ENCODE assay signal across 27 mouse cellular contexts in genomic region chr11:67067741-67068140, GRCm38 (mm10). TPM values are rescaled to one million over a fixed set of nuclear protein-coding genes. Genes with fewer than 3 reads are reported as not detected.
"Had no signal": no experiment of that assay in that cellular context is flagged by ENCODE, and none has a peak within 500 bp of the region (broad histone marks: within the 10 kb centered on the region; RNA-seq: fewer than 3 reads in every experiment).

No protein-coding gene starts in this region.

- H3K27ac ChIP-seq: heart, adult 2 months; heart, embryonic 13.5 days; heart, embryonic 15.5 days; hindbrain, embryonic 13.5 days; hindbrain, embryonic 15.5 days; hindbrain, postnatal 0 days; kidney, embryonic 15.5 days; kidney, postnatal 0 days; limb, embryonic 13.5 days; limb, embryonic 15.5 days had no signal

- DNase-seq: gastrocnemius, postnatal 14 days; gastrocnemius, postnatal 36 days; heart, adult 11 months; heart, adult 2 months; heart, postnatal 14 days; heart, postnatal 36 days; kidney, adult 11 months; kidney, adult 2 months; kidney, adult 9 months; kidney, postnatal 14 days; kidney, postnatal 36 days; layer of hippocampus, adult 9-11 months; layer of hippocampus, postnatal 36 days; left cerebral cortex, postnatal 4 days had no signal

- H3K4me2 ChIP-seq: heart, embryonic 11.5 days; heart, embryonic 13.5 days; heart, embryonic 15.5 days; hindbrain, embryonic 13.5 days; hindbrain, embryonic 15.5 days; kidney, embryonic 15.5 days; limb, embryonic 13.5 days; limb, embryonic 15.5 days had no signal

- H3K4me1 ChIP-seq: heart, embryonic 15.5 days; hindbrain, embryonic 13.5 days; hindbrain, embryonic 15.5 days; kidney, embryonic 15.5 days; limb, embryonic 13.5 days; limb, embryonic 15.5 days had no signal

- H3K27me3 ChIP-seq: heart, embryonic 15.5 days; hindbrain, embryonic 13.5 days; hindbrain, embryonic 15.5 days; kidney, embryonic 15.5 days; limb, embryonic 13.5 days; limb, embryonic 15.5 days had no signal

- H3K4me3 ChIP-seq: heart, adult 2 months; heart, embryonic 13.5 days; heart, embryonic 15.5 days; hindbrain, embryonic 13.5 days; hindbrain, embryonic 15.5 days; kidney, embryonic 15.5 days; limb, embryonic 13.5 days; limb, embryonic 15.5 days had no signal

- ATAC-seq: hindbrain, postnatal 0 days had no signal

- H3K9me3 ChIP-seq: heart, embryonic 13.5 days; heart, embryonic 15.5 days; hindbrain, embryonic 13.5 days; hindbrain, embryonic 15.5 days; kidney, embryonic 15.5 days; limb, embryonic 13.5 days; limb, embryonic 15.5 days had no signal

- H3K9ac ChIP-seq: heart, embryonic 13.5 days; heart, embryonic 15.5 days; hindbrain, embryonic 13.5 days; hindbrain, embryonic 15.5 days; kidney, embryonic 15.5 days; limb, embryonic 13.5 days; limb, embryonic 15.5 days had no signal

RNA-seq across cellular contexts. Expression of gene Myh3, which starts 10.4 kb away (rescaled TPM):
- total RNA-seq: heart, adult 2 months; heart, postnatal 14 days; heart, postnatal 36 days; hematopoietic stem cell, adult 5-6 weeks; liver, adult 2 months had no signal
- polyA plus RNA-seq: gonadal fat pad, adult 2 months; heart, adult 2 months; liver, adult 2 months had no signal
